Mouse (Mus musculus) spleen, adult 18-20 months (tissue): ENCODE results near the gene Ccdc87.
"Not testable (repeated sequence)": the region's sequence is repeated elsewhere in the genome, so short reads cannot be mapped to it uniquely, and the experiment has no call there.

Experiments used
- DNase-seq, 2 experiments: peaks; one replicate each; pipeline ENCODE4 v3.0.0; 2022; ENCODE audit warnings: mixed read lengths in 2 of 2

Gene Ccdc87

DNA sequence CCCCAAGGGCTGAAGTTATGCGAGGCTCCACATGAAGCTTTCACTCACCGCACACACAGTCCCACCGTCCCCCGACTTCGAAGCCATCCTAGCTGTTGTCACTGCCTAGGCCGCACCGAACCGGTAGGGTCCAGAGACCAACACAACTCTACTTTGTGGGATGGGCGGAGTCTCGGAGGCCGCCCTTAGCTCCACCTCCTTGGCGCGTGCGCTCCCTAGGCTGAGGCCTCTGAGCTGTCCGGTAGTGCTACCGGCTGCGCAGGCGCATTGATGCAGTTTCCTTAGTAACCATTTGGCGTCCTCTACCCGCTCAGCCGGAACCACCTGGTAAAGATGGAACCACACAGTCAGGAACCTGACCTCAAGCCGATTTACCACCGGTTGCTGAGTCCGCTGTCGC is at the start of gene Ccdc87, which contains the start of gene Ccs:
Gene Ccdc87, plus strand, starts transcription at position 218 of the 400 bp plus-strand sequence.
Gene Ccs, minus strand, starts transcription at position 184 of the 400 bp plus-strand sequence.
- peak; percentile 89 to 92 for DNase-seq

DNA sequence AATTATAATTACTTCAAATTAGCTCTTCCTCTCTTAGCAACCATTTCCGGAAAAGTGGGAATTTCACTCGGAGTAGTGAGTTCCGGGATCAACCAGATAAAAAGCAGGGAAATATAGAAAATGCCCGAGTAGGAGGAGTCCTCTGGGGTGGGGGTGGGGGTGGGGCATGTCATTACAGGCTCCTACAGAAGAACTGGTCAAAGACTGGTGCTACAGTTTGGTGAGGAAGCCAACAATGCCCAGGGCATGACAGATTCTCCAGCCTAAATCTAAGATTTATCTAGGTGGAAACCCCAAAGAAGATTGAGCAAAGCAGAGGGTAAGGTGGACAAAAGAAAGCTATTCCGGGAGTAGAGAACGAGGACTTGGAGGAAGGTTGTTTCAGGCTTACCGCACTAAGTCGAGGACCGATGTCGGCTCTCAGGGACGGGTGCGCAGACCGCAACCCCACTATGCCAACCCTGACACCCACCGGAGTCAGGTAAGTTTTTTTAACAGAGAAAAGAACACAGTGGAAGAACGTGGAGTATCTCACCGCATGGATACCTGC is 45.8 kb upstream of the Ccdc87 start:
- DNase-seq, result no peak

DNA sequence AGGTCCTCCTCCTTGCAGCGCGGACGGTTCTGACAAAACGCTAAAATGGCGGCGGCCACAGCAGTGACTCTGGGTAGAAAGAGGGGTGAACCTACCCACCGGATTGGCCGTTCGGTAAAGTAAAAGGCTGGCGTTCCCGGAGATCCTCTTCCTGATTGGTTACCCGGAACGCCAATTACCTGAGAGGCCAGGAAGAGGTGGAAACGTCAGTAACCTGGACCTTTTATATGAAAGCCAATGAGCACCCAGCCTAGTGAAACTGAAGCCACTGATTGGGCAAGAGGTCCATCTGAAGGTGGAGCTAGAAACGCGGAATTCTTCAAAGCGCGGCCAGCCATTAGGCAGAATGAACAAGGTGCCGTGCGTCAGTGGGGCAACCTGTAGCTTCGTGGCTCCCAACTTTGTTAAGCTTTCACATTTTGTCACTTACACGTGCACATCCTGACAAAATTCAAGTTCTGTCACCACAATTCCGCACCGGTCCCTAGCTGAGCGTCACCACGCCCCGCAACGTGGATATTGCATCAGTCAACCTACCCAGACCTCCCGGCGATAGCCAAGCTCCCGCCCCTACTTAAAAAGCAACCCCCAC is 45.2 kb upstream of the Ccdc87 start, which contains the start of gene Rbm4:
Gene Rbm4, minus strand, starts transcription at position 71 of the 592 bp plus-strand sequence.
- peak; percentile 91 to 92 for DNase-seq

DNA sequence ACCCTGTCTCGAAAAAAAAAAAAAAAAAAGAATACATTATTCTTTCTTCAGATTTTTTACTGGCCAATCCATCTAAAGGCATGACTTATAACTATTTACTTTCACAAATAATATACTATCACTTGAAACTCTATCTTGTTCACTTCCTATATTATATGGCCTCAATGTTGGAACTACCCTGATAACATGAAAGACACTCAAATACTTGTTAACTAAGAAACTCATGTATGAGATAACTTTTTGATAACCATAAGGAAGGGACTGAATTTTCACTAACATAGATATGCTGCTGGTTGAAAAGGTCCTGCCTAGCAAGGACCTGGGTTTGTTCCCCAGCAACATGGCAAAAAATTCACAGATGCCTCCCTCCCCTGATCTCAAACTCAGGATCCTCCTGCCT is 43.2 kb upstream of the Ccdc87 start:
- no peak for DNase-seq

DNA sequence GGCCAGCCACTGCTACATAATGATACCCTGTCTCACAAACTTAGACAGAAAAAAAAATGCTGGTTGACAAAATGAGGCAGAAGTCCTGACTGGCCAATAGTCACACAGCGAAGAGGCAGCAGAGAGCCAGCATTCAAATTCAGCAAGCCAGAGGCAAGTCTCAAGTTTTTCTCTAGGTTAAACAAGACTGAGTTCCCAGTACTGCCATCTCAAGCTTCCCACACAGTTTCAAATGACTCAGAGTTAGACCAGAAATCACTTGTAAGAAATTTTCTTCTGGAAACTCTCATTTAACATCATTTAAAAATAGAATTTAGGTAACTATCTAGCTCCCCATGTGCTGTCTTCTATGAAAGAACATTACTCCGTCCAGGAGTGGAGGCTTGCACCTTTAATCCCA is 41.3 kb upstream of the Ccdc87 start:
- DNase-seq, result no peak

DNA sequence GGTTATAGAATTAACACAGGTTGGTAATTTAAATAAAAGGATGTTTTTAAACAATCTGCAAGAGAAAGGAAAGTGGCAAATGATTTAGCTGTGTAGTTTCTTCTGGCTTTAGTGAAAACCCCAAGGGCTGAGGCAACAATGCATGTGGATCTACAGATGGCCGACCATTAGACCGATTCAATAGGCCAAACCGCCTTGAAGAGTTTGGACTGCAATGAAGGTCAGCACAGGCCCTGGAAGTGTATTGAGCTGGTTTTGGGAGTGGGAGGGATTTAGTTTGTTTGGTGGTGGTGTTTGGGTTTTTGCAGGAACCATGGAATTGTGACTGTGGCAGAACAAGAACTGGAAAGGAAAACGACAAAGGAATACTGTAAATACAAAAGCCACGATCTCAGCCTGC is 40.1 kb upstream of the Ccdc87 start:
- DNase-seq, result no peak

DNA sequence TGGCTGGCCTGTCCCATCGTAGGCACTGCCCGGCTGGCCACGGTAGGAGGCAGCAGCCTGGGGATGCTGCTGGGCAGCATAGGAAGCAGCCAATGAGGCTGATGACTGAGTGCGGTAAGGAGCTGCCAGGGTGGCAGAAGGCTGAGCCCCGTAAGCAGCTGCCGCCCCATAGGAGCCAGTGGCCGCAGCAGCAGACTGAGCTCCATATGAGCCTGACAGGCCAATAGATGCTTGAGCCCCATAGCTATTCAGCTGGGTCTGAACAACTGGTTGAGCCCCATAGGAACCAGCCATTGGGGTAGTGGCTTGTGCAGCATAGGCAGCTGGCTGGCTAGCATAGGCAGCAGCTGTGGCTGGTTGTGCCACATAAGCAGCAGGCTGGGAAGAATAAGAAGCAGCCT is 36.5 kb upstream of the Ccdc87 start:
- no peak for DNase-seq

DNA sequence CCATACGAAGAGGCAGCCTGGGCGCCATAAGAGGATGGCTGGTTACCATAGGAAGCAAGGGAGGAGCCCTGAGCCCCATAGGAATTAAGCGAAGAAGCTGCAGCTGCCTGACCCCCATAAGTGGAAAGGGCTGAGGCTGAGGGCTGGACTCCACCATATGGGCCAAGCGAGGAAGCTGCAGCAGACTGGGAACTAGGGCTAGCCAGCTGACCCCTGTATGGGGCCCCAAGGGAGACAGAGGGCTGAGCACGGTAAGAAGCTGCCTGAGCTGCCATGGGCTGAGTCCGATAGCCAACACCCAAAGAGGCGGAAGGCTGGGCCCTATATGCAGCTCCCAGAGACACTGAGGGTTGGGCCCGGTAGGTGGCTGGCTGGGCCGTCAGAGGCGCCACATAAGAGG is 35.9 kb upstream of the Ccdc87 start:
- DNase-seq, result no peak

DNA sequence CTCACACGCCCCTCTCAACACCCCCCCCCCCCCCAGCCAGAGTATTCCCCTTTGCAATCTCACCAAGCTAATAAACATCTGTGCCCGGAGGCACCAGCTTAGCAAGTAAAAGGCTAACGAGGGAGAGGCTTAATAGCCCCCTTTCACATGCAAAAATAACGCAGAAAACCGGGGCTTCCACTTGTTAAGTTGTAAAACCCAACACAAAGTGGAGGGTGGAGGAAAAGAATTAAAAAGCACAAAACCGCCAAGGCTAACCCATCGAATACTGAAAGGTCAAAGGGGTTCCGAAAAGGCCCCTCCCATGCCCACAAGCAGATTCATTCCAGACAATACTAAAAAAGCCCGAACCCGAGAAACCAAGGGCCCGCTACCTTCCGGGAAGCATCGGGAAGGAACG is 28.9 kb upstream of the Ccdc87 start:
- no peak for DNase-seq

DNA sequence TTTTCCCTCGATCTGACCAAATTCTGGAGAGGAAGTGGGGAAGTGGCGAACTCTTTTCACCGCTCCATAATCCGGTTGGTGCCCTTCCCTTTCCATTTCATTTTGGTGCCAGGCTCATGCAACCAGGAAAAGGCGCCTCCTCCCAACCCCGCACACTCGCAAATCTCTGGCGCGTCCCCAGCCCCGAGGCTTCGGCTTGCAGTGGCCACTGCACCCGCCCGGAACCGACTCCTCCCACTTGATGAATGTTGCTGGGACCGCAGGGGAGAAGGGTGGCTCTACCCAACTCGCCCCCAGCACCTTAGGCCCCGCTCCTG is 28.5 kb upstream of the Ccdc87 start:
- no peak for DNase-seq

DNA sequence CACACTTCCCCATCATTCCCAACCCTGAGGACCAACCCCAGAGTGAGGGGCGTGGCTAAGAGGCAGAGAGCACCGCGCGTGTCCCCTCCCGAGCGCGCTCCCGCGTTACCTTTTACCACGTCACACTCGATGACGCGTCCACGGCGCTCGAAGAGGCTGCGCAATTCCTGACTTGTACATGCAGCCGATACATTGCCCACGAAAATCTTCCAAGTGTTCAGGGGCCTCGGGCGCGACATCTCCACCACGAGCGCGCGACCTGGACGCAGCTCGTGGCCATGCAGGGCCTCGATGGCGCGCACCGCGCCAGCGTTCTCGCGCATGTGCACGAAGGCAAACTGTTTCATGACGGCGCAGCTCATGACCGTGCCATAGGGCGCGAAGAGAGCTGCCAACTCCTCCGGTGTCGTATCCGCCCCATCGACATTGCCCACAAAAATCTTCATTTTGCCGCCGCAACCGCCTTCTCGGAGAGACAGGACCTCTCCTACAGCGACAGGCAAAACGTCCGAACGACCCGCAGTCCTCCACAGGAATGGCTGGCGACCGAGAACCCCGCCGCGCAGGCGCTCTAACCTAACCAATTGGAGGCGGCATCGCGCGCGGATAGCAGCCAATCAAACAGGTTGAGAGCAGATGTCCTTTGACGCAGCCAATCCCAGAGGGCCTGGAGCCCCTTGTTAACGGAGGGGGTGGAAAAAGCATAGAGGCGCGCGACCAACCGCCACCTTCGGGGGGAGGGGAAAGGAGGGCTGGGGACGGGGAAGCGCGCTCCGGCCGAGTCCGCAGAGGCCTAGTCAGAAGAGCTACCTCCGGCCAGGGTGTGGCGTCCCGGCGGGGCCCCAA is 27.9 kb upstream of the Ccdc87 start, which contains the start of the genes Gm21992 and Rbm14:
Gene Gm21992, minus strand, starts transcription at position 550 of the 846 bp plus-strand sequence.
Gene Rbm14, minus strand, starts transcription at position 572 of the 846 bp plus-strand sequence.
- peak; percentile 94 to 95 for DNase-seq

DNA sequence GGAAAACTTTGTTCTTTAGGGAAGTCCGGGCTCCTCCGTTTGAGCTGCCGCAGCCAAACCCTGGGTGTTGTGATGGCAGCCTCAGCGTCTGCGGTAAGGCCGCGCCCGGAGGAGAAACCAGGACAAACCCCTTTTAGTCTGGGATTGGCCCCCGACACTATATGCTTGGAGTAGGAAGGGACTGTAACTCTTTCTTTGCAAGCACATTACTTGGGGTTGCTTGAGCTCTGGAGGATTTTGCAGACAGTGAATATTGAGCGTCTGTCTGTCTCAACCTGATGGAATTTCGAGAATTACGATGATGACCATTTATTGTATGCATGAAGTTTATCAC is 27.3 kb upstream of the Ccdc87 start:
- DNase-seq, result no peak

DNA sequence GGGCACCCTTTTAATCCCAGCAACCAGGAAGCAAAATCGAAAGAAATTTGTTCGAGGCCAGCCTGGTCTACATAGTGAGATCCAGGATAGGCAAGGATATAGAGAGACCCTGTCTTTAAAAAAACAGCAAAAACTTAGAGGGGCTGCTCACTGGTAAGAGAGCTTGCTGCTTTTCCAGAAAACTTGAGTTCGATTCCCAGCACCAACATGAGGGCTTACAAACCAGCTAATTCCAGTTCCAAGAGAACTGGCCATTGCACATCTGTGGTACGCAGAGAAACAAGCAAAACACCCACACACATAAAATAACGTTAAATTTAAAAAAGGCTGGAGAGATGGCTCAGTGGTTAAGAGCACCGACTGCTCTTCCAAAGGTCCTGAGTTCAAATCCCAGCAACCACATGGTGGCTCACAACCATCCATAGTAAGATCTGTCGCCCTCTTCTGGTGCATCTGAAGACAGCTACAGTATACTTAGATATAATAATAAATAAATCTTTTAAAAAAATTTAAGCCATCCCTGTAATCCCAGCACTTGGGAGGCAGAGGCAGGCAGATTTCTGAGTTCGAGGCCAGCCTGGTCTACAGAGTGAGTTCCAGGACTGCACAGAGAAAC is 26.7 kb upstream of the Ccdc87 start:
- not testable (repeated sequence) for DNase-seq

DNA sequence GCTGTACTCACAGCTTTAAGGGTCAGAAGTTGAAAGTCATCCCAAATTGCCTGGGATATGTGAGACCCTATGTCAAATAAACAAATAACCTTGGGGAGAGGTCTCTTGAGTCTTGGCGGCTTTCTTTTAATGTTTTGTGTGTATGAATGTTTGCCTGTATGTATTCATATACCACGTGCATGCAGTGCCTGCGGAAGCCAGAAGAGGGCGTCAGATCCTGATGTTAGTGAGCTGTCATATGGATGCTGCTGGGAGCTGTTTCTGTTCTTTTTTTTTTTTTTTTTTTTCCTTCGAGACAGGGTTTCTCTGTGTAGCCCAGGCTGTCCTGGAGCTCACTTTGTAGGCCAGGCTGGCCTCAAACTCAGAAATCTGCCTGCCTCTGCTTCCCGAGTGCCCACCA is 26.2 kb upstream of the Ccdc87 start:
- no peak for DNase-seq

DNA sequence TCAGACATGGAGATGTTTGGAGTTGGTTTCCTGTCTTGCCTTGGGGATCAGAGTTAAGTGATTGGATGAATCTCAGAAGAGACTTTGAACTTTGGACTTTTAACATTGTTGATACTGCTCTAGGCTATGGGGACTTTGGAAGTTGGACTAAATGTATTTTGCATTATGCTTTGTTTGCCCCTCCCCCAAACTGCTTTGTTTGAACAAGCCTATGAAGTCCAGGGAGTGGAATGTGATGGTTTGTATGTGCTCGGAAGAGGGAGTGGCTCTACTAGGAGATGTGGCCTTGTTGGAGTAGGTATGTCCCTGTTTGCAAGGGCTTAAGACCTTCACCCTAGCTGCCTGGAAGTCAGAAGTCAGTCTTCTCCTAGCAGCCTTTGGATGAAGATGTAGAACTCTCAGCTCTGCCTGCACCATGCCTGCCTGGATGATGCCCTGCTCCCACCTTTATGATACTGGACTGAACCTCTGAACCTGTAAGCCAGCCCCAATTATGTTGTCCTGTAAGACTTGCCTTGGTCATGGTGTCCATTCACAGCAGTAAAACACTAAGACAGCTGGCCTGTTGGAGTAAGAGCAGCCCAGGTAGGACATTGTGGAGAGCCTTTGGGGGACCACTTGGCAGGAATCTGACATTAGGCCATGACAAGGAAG is 21.9 kb upstream of the Ccdc87 start:
- DNase-seq, result no peak

DNA sequence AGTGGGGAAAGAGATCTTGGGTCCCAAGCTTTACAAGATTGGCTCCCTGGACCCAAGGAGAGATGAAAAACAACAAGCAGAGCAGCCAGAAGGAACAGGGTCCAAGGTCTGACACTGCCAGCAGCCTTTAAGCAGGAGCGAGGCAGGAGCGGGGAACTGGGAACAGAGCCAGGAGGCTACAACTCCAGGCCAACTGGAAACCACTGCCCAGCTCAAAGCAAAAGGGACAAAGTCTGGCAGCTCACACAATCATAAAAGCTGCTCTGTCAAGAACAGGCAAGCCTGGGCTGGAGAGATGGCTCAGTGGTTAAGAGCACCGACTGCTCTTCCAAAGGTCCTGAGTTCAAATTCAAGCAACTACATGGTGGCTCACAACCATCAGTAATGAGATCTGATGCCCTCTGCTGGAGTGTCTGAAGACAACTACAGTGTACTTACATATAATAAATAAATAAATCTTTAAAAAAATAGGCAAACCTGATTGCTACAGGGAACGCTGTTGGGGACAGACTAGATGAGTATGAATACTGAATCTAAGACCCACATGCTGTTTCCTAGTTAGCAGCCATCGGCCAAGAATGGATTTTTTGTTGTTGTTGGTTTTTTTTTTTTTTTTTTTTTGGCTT is 18.4 kb upstream of the Ccdc87 start:
- DNase-seq, result no peak

DNA sequence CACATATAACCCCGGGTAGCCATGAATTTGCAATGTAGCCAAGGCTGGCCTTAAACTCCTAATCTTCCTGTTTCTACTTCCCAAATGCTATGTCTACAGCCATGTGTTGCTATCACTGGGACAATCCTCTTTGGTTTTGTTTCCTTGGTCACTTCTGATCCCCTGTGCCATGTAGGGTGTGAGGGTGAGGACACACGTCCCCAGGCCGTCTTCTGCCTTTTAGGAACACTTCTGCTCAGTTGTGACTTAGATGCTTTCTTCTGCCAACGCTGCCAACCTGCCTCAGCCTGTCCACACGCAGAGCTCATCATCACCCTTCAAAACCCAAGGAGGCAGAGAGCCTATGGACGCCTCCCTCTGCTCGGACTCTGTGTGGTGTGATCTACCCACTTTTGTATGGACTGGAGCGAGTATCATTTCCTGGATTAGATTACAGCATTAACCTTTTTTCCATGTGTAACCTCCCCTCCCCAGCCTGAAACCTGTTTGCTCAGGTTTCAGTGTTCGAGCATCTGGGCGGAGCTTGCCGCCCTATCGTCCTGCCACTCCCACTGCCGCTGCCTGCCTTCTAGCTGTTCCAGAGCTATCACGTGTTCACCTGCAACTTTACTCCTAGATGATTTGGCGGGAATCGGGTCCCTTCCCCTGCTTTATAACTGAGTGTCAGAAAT is 10.6 kb upstream of the Ccdc87 start:
- no peak for DNase-seq

DNA sequence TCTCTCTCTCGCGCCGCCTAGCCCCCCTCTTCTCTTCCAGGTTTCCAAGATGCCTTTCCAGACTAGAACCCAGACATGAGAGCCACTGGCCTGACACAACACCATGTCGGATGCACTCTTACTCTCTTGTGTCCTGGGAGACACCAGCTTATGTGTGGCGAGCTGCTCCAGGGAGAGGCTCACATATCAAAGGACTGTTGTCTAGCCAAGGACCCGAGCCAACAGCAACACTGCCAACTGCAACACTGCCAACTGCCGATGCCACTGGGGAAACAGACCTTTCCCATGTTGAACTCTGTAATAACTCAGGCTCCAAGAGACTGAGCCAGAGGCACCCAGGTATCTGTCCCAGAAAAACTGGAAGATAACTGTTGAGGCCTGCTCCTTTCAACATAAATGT is 10.0 kb upstream of the Ccdc87 start:
- no peak for DNase-seq

DNA sequence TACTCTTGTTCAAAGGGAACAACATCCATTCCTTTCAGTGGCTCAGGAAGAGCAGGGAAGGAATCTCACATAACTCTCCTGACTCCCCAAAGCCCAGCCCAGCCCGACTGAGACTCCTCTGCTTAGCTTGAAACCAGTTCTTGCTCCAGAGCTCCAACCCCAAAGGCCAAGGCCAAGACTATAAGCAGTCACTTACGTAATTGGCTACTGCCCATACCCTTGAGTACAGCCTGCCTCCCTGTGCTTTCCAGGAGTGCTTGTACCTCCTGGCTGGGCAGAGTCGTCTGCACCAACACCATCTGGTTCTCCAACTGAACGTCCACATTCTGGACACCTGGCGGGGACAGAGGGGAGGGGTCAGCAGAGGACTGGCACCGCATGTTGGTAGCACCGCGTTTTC is 5.2 kb upstream of the Ccdc87 start:
- no peak for DNase-seq

DNA sequence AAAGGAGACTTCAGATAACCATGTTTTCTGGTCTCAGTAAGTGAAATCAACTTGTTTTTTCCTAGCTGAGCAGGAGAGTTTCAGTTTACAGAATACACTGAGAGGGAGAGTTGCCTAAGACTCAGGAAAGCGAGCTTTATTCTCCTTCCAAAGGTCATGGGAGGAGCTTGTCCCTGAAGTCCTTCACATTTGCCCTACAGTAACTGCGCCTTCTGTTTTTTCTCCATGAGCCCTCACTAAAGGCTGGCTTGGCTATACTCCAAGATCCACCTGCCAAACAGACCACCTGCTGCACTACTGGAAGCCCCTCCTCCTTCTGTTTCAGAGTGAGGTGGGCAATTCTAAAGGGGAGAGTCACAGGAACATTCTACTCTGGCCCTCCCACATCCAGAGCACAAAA is 3.1 kb upstream of the Ccdc87 start:
- no peak for DNase-seq

DNA sequence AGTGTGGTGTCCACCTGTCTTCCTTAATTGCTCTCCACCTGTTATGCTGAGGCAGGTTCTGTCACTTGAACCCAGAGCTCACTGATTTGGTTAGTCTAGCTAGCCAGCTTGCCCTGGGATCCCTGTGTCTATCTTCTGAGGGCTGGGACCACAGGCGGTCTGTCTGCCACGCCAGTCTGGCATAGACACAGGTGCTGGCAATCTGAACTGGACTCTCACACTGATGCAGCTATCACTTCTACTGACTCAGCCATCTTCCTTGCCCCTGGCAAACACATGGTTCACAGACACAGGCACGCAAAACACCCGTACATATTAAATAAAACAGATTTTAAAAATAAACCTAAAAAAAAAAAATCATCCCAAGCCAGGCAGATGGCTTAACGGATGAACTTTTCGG is 2.1 kb upstream of the Ccdc87 start:
- DNase-seq, result no peak

DNA sequence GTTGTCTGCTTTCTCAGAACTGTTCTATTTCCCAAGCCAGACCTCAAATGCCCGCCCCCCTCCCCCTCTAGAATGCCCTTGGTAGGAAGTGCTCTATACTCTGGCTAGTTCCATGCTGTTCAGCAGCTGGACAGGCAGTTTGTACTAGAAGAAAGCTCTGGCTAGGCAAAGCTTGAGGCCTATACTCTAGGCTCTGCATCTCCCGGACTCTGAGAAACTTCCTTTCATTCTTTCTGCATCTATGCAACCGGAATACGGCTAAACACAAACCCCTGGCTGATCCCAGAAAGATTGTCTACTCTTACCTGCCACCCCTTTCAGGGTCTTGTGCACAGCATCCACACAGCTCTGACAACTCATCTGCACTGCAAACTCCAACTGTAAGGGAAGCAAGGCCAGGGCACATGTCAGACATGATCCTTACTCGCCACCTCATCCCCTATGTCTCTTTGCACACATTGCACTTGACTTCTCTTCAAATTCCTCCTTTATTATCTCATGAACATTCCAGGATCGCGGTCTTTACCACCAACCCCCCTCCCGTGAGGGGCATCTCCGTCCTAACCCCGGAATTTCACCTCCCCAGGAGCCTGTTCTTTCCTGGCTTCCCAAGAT is 533 bp upstream of the Ccdc87 start:
- DNase-seq, result no peak
